Mouse (Mus musculus) MEL (cell line): ENCODE measurements around the gene Cpeb3.

Source experiments
- BHLHE40 ChIP-seq: IDR thresholded peaks from 2 replicates; pipeline ENCODE4 v1.6.1; 2012; ENCODE audit warnings: low read depth, mild to moderate bottlenecking, inconsistent platforms, low read length, improper control_type of control experiment, borderline replicate concordance
- CTCF ChIP-seq, 3 experiments: IDR thresholded peaks in 2 of 3; conservative IDR thresholded peaks in 1 of 3; 2 replicates each; pipeline ENCODE4 v1.5.1; 2011 to 2012; ENCODE audit warnings: low read length in 3 of 3, low read depth in 2 of 3, mild to moderate bottlenecking in 2 of 3, improper control_type of control experiment in 1 of 3, inconsistent platforms in 1 of 3, mixed read lengths in 1 of 3, moderate library complexity in 1 of 3; ENCODE audit not compliant: control insufficient read depth in 1 of 3, insufficient read depth in 1 of 3, poor library complexity in 1 of 3, severe bottlenecking in 1 of 3
- E2F4 ChIP-seq: IDR thresholded peaks from 2 replicates; pipeline ENCODE4 v1.6.1; 2011; ENCODE audit warnings: low read depth, low read length, improper control_type of control experiment, borderline replicate concordance
- ETS1 ChIP-seq: IDR thresholded peaks from 2 replicates; pipeline ENCODE4 v1.6.1; 2012; ENCODE audit warnings: low read depth, mild to moderate bottlenecking, inconsistent platforms, low read length, improper control_type of control experiment, moderate library complexity
- MAX ChIP-seq: IDR thresholded peaks from 2 replicates; pipeline ENCODE4 v1.6.1; 2011; ENCODE audit warnings: low read length, improper control_type of control experiment
- NELFE ChIP-seq: IDR thresholded peaks from 2 replicates; pipeline ENCODE4 v1.6.1; 2011; ENCODE audit warnings: low read depth, low read length, improper control_type of control experiment
- POLR2A ChIP-seq, 2 experiments: IDR thresholded peaks; 2 replicates each; pipeline ENCODE4 v1.6.1; 2011 to 2012; ENCODE audit warnings: low read length in 2 of 2, mild to moderate bottlenecking in 2 of 2, control low read depth in 1 of 2, improper control_type of control experiment in 1 of 2, low read depth in 1 of 2, moderate library complexity in 1 of 2; ENCODE audit not compliant: control insufficient read depth in 1 of 2, insufficient read depth in 1 of 2, poor library complexity in 1 of 2
- SIN3A ChIP-seq: IDR thresholded peaks from 2 replicates; pipeline ENCODE4 v1.6.1; 2012; ENCODE audit warnings: low read length, improper control_type of control experiment, inconsistent platforms
- UBTF ChIP-seq: IDR thresholded peaks from 2 replicates; pipeline ENCODE4 v1.6.1; 2012; ENCODE audit warnings: low read depth, mild to moderate bottlenecking, inconsistent platforms, low read length, improper control_type of control experiment, moderate library complexity, borderline replicate concordance; ENCODE audit not compliant: insufficient read depth
- ZMIZ1 ChIP-seq: IDR thresholded peaks from 2 replicates; pipeline ENCODE4 v1.6.1; 2012; ENCODE audit warnings: low read depth, mild to moderate bottlenecking, inconsistent platforms, low read length, improper control_type of control experiment, moderate library complexity

GRCm38 (mm10) chr19:37032364-37032763 lies 176.0 kb downstream of the Cpeb3 start:
- TF ChIP-seq CTCF (IDR thresholded peaks at IDR 0.05 in 2 of 3, conservative IDR thresholded peaks at IDR 0.05 in 1 of 3; ENCODE audit: control insufficient read depth in 1 of 3, insufficient read depth in 1 of 3, low read depth in 2 of 3, low read length in 3 of 3, poor library complexity in 1 of 3, severe bottlenecking in 1 of 3): no peak
- no peak for TF ChIP-seq ZMIZ1
- TF ChIP-seq BHLHE40: no peak
- no peak for TF ChIP-seq E2F4
- no peak for TF ChIP-seq ETS1
- TF ChIP-seq NELFE: no peak
- no peak for TF ChIP-seq POLR2A (IDR thresholded peaks at IDR 0.05; ENCODE audit: control insufficient read depth in 1 of 2, insufficient read depth in 1 of 2, low read depth in 1 of 2, low read length in 2 of 2, poor library complexity in 1 of 2)
- TF ChIP-seq MAX: no peak
- no peak for TF ChIP-seq UBTF
- no peak for TF ChIP-seq SIN3A
